ENCODE assay signal across 14 mouse cellular contexts in the genomic region with DNA sequence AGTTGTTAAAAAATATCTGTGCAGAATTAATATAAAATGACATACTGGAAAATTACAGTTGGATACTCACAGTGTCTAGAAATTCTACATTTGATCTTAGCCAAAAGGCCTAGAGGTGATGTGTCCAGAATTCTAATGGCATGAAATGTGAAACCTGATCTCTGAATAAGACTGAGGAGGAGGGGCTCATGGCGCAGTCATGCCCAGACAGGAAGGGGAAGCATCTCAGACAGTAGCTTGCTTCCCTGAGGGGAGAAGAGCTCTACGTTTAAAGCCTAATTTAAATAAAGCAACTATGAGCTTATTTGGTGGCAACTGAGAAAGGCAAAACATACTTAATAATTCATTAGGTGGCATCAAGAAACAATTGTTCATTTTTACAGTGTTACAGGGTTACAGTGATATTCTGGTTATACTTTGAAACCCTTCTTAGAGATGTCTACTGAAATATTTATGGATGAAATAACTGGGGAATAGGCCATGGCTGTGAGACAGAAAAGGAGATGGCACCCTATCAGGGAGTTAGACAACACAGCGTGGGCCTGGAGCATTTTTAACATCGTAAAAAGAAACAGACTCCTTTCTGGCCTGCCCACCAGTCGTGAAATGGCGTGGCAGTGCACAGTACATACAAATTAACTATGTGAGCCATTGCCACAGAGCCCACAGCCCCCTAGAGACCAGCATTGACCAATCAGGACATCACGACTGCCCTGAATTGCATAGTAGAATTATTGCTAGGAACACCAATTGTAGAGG. TPM values are rescaled to one million over a fixed set of nuclear protein-coding genes. Genes with fewer than 3 reads are reported as not detected.
DNase-seq lines count a peak whose midpoint lies in the region; ATAC-seq and TF ChIP-seq lines count a peak whose summit lies in the region.
"Had no signal": no experiment of that assay in that cellular context is flagged by ENCODE, and none has a peak within 500 bp of the region (broad histone marks: within the 10 kb centered on the region; RNA-seq: fewer than 3 reads in every experiment).

No protein-coding gene starts in this region.

- H3K9ac ChIP-seq in lung, embryonic 14.5 days = no peak overlapping the region
- no peak overlapping the region for H3K9ac ChIP-seq in hindbrain, embryonic 16.5 days (ENCODE audit: low read depth, low read length)
- H3K9ac ChIP-seq in neural tube, embryonic 14.5 days (replicated peaks; ENCODE audit: low read depth, low read length) = no peak overlapping the region
- H3K9ac ChIP-seq: forebrain, embryonic 15.5 days; liver, embryonic 14.5 days had no signal

- no peaks in the 10 kb centered on the region for H3K4me1 ChIP-seq in lung, embryonic 14.5 days (ENCODE audit: insufficient read depth)
- H3K4me1 ChIP-seq in hindbrain, embryonic 16.5 days (ENCODE audit: control insufficient read depth, insufficient read depth, low read depth, low read length) = no peaks in the 10 kb centered on the region
- H3K4me1 ChIP-seq in neural tube, embryonic 14.5 days (ENCODE audit: control insufficient read depth, insufficient read depth, low read length) = no peaks in the 10 kb centered on the region
- H3K4me1 ChIP-seq: forebrain, embryonic 15.5 days had no signal

- no peak overlapping the region for H3K4me2 ChIP-seq in lung, embryonic 14.5 days
- no peak overlapping the region for H3K4me2 ChIP-seq in hindbrain, embryonic 16.5 days (ENCODE audit: low read length)
- no peak overlapping the region for H3K4me2 ChIP-seq in neural tube, embryonic 14.5 days (ENCODE audit: low read depth, low read length)
- H3K4me2 ChIP-seq: forebrain, embryonic 15.5 days had no signal

- H3K27me3 ChIP-seq in lung, embryonic 14.5 days (ENCODE audit: insufficient read depth, low read length) = no peaks in the 10 kb centered on the region
- H3K27me3 ChIP-seq in hindbrain, embryonic 16.5 days (replicated peaks; ENCODE audit: control insufficient read depth, insufficient read depth, low read length) = no peaks in the 10 kb centered on the region
- no peaks in the 10 kb centered on the region for H3K27me3 ChIP-seq in neural tube, embryonic 14.5 days (ENCODE audit: control insufficient read depth, insufficient read depth, low read length)
- H3K27me3 ChIP-seq: forebrain, embryonic 15.5 days; megakaryocyte, embryonic 14.5 days had no signal

- H3K36me3 ChIP-seq in lung, embryonic 14.5 days (ENCODE audit: insufficient read depth) = no peaks in the 10 kb centered on the region
- no peaks in the 10 kb centered on the region for H3K36me3 ChIP-seq in hindbrain, embryonic 16.5 days (ENCODE audit: control insufficient read depth, insufficient read depth, low read length)
- no peaks in the 10 kb centered on the region for H3K36me3 ChIP-seq in neural tube, embryonic 14.5 days (ENCODE audit: control insufficient read depth, insufficient read depth, low read length)
- H3K36me3 ChIP-seq: forebrain, embryonic 15.5 days had no signal

- no peak overlapping the region for H3K27ac ChIP-seq in lung, embryonic 14.5 days (ENCODE audit: low read depth)
- H3K27ac ChIP-seq in hindbrain, embryonic 16.5 days (ENCODE audit: low read depth, low read length) = no peak overlapping the region
- no peak overlapping the region for H3K27ac ChIP-seq in neural tube, embryonic 14.5 days (ENCODE audit: low read depth, low read length)
- H3K27ac ChIP-seq: forebrain, embryonic 15.5 days; liver, embryonic 14.5 days had no signal

- WGBS in lung, embryonic 14.5 days = 69% methylated on average over 7 of the region's 7 CpGs
- WGBS in hindbrain, embryonic 16.5 days = 58% methylated on average over 7 of the region's 7 CpGs
- 51% methylated on average over 7 of the region's 7 CpGs for WGBS in neural tube, embryonic 14.5 days

- no peak for TF ChIP-seq CTCF in lung, embryonic 14.5 days (IDR thresholded peaks at IDR 0.05; ENCODE audit: low read depth)

- intact Hi-C loops in heart, postnatal 14 days (cut with DNase I) = no loop called here

- no peak overlapping the region for H3K4me3 ChIP-seq in lung, embryonic 14.5 days (ENCODE audit: low read depth, low read length)
- H3K4me3 ChIP-seq in hindbrain, embryonic 16.5 days (ENCODE audit: low read length) = no peak overlapping the region
- no peak overlapping the region for H3K4me3 ChIP-seq in neural tube, embryonic 14.5 days (ENCODE audit: low read depth, low read length)
- H3K4me3 ChIP-seq: forebrain, embryonic 15.5 days; megakaryocyte, embryonic 14.5 days had no signal

- DNase-seq in lung, embryonic 14.5 days = peak; percentile 42
- DNase-seq in lung, postnatal 36 days = no peak
- DNase-seq in embryo, embryonic 11 days = peak; percentile 31
- DNase-seq in cerebellum, postnatal 36 days = no peak
- no peak for DNase-seq in heart, postnatal 14 days
- DNase-seq in lung, adult 18-20 months = no peak
- DNase-seq: heart, adult 18-20 months; kidney, postnatal 4 days had no signal

- H3K9me3 ChIP-seq in lung, embryonic 14.5 days (ENCODE audit: low read depth, low read length) = no peaks in the 10 kb centered on the region
- no peaks in the 10 kb centered on the region for H3K9me3 ChIP-seq in hindbrain, embryonic 16.5 days (ENCODE audit: control insufficient read depth, low read length)
- H3K9me3 ChIP-seq in neural tube, embryonic 14.5 days (ENCODE audit: control insufficient read depth, low read length) = no peaks in the 10 kb centered on the region
- H3K9me3 ChIP-seq: forebrain, embryonic 15.5 days had no signal

- peak; percentile 78 for ATAC-seq in lung, embryonic 14.5 days (ENCODE audit: insufficient read depth)
- ATAC-seq in hindbrain, embryonic 16.5 days = peak; percentile 58; the same call in 1 of the 2 replicates
- peak; percentile 76 for ATAC-seq in neural tube, embryonic 14.5 days (ENCODE audit: low read depth)
- ATAC-seq: forebrain, embryonic 15.5 days had no signal

RNA-seq across cellular contexts. Expression of a gene that starts 19.3 kb away (rescaled TPM):
- polyA plus RNA-seq in lung, embryonic 14.5 days (2014; fragmentation: Nextera tagmentation; extraction: Ambion mirVana) = 1.7 and 2.2 TPM in 2 replicates
- polyA plus RNA-seq in hindbrain, embryonic 16.5 days (2015; fragmentation: Nextera tagmentation; extraction: Ambion mirVana) = 0.42 and 0.56 TPM in 2 replicates
- polyA plus RNA-seq in neural tube, embryonic 14.5 days (2014; fragmentation: Nextera tagmentation; extraction: Ambion mirVana) = 0.32 and 0.55 TPM in 2 replicates
- total RNA-seq in heart, postnatal 14 days (2021) = 1 to 10 TPM; 5.5 to 5.9 TPM

RNA-seq across cellular contexts. Expression of a gene that starts 25.5 kb away (rescaled TPM):
- 0.11 and 0.34 TPM in 2 replicates for polyA plus RNA-seq in lung, embryonic 14.5 days (2014; fragmentation: Nextera tagmentation; extraction: Ambion mirVana)
- 0.11 and 0.12 TPM in 2 replicates for polyA plus RNA-seq in hindbrain, embryonic 16.5 days (2015; fragmentation: Nextera tagmentation; extraction: Ambion mirVana)
- not detected in 2 replicates for polyA plus RNA-seq in neural tube, embryonic 14.5 days (2014; fragmentation: Nextera tagmentation; extraction: Ambion mirVana)
- 1 to 10 TPM in 1 of 2 experiments, under 1 TPM in 1; 0.61 to 1.3 TPM for total RNA-seq in heart, postnatal 14 days (2021)
- polyA plus RNA-seq: thymus, postnatal 0 days had no signal

RNA-seq across cellular contexts. Expression of a gene that starts 27.4 kb away (rescaled TPM):
- 683 and 808 TPM in 2 replicates for polyA plus RNA-seq in lung, embryonic 14.5 days (2014; fragmentation: Nextera tagmentation; extraction: Ambion mirVana)
- 243 and 252 TPM in 2 replicates for polyA plus RNA-seq in hindbrain, embryonic 16.5 days (2015; fragmentation: Nextera tagmentation; extraction: Ambion mirVana)
- 366 and 376 TPM in 2 replicates for polyA plus RNA-seq in neural tube, embryonic 14.5 days (2014; fragmentation: Nextera tagmentation; extraction: Ambion mirVana)
- 100 to 1,000 TPM; 183 to 196 TPM for total RNA-seq in heart, postnatal 14 days (2021)

RNA-seq across cellular contexts. Expression of a gene that starts 54.6 kb away (rescaled TPM):
- polyA plus RNA-seq in lung, embryonic 14.5 days (2014; fragmentation: Nextera tagmentation; extraction: Ambion mirVana) = 22.3 and 23.3 TPM in 2 replicates
- polyA plus RNA-seq in hindbrain, embryonic 16.5 days (2015; fragmentation: Nextera tagmentation; extraction: Ambion mirVana) = 14.4 and 14.9 TPM in 2 replicates
- polyA plus RNA-seq in neural tube, embryonic 14.5 days (2014; fragmentation: Nextera tagmentation; extraction: Ambion mirVana) = 21.1 and 22.5 TPM in 2 replicates
- total RNA-seq in heart, postnatal 14 days (2021) = 10 to 100 TPM; 14.0 to 15.7 TPM

Comparison
In these comparisons a context has a peak if more than half of its experiments do, and no peak if none do; other contexts are left out.
1. DNase-seq: peak in lung, embryonic 14.5 days (single experiment) and embryo, embryonic 11 days (single experiment); none in lung, postnatal 36 days (single experiment), cerebellum, postnatal 36 days (0 of 2), heart, postnatal 14 days (0 of 2) and lung, adult 18-20 months (0 of 2).
2. Peak in every context shown above with its lines, with median percentiles within 50 percentile points of each other: ATAC-seq.